Mouse (Mus musculus) layer of hippocampus, adult 11-12 months (tissue): Measurements from ENCODE around the gene Astn2.
A peak's percentile ranks its signal among the peaks of the same experiment; 100 is the strongest.

Source experiments
- DNase-seq: peaks from one replicate; pipeline ENCODE4 v3.0.0; 2022; ENCODE audit warnings: low spot score

Gene Astn2

DNA sequence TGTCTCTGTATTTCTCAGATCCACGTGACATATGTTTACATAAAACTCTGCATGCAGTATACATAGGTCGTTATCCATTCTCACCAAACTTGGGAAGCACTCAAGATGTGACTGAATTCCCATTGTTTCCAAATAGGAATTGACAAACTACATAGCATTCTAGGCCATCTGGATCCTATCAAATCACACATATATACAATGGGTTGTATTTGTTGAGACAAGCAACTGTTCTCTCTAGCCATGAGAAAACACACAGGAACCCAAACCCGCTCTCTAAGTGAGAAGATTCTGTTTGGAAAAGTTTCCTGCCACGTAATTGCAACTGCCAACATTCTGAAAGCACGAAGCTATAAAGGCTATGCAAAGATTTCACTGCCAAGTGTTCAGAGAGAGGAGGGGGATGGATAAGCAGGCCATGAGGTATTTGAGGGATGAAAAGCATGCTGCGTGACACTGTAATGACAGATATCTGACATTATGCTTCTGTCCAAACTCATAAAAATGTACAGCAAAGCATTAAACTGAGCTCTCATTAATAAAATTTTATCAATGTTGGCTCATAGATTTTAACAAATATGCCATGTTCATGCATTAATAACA, 732.7 kb downstream of the Astn2 start:
- DNase-seq: no peak

GRCm38 (mm10) chr4:65667030-65667610, 737.3 kb downstream of the Astn2 start:
- DNase-seq: no peak

DNA sequence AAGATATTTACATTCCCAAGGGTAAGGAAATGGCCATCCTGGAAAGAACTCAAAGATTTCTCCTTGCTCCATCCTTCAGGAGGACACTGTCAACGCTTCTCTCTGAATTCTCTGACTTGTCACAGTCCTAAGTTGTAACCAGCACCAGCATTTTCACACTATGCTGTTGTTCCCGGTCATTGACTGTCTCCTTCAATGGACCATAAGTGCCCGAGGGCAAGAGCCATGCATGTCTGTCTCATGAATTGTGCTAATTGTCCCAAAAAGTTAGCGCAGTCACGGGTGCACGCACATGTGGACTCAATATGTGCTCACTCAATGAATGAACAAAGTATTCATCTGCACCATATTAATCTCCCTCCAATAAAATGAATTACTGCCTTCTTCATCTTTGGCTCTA, 741.2 kb downstream of the Astn2 start:
- no peak for DNase-seq

DNA sequence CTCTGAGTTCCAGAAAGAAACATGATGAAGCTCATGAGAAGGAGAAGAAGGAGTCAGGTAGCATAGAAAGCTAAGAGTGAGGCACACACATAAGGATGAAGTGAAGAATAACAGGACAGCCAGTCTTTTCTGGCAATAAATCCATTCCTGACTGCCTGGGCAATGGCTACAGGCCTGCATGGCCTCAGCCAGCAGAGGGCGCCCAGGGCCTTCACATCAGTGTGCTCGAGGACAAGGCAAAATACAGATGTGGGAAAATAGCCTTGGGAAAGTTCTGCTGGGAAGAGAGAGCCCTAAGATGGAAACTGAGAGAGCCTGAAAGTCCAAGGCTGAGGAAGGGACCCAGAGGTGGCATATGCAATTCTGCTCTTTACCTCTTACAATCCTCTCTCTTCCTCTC, 749.7 kb downstream of the Astn2 start:
- peak; percentile 85 for DNase-seq

- no peak for DNase-seq
Measured at GRCm38 (mm10) chr4:65642611-65643010, 761.8 kb downstream of the Astn2 start.

GRCm38 (mm10) chr4:65638231-65638630, 766.2 kb downstream of the Astn2 start:
- DNase-seq: no peak

GRCm38 (mm10) chr4:65620125-65620524, 784.3 kb downstream of the Astn2 start:
- DNase-seq: no peak

DNA sequence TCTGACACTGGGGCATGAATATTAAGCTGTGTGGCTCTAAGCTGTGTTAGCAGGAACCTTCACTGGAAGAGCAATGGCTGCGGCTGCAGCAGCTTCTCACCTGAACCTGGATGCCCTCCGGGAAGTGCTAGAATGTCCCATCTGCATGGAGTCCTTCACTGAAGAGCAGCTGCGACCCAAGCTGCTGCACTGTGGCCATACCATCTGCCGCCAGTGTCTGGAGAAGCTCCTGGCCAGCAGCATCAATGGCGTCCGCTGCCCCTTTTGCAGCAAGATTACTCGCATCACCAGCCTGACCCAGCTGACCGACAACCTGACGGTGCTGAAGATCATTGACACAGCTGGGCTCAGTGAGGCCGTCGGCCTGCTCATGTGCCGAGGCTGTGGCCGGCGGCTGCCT, 791.3 kb downstream of the Astn2 start:
- no peak for DNase-seq

- DNase-seq: peak; percentile 59
Measured at GRCm38 (mm10) chr4:65610896-65611295, 793.5 kb downstream of the Astn2 start.

GRCm38 (mm10) chr4:65610329-65610728, 794.1 kb downstream of the Astn2 start:
- DNase-seq: no peak

- no peak for DNase-seq
Measured at GRCm38 (mm10) chr4:65608112-65608511, 796.3 kb downstream of the Astn2 start.

DNA sequence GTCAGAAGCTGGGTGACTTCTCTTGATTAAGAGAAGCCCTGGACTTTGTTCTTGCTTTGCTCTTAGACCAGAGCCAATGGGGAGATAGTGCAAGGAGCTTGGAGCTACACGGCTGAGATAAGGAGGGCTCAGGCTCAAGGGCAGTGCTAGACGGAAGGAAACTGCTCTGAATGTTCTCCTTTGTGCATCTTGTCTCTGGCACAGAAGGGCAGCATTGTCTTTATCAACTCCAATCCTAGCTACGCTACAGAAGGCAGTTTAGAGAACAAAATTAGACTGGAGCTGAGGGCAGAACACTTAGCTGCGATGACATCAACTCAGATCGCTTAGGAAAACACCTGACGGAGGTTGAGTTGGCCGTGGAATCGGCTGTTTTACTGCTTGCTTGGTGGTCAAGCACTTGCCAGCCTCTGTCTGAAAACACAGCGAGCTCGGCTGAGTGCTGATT, 797.2 kb downstream of the Astn2 start:
- no peak for DNase-seq

GRCm38 (mm10) chr4:65605151-65605702, 799.2 kb downstream of the Astn2 start:
- DNase-seq: no peak

DNA sequence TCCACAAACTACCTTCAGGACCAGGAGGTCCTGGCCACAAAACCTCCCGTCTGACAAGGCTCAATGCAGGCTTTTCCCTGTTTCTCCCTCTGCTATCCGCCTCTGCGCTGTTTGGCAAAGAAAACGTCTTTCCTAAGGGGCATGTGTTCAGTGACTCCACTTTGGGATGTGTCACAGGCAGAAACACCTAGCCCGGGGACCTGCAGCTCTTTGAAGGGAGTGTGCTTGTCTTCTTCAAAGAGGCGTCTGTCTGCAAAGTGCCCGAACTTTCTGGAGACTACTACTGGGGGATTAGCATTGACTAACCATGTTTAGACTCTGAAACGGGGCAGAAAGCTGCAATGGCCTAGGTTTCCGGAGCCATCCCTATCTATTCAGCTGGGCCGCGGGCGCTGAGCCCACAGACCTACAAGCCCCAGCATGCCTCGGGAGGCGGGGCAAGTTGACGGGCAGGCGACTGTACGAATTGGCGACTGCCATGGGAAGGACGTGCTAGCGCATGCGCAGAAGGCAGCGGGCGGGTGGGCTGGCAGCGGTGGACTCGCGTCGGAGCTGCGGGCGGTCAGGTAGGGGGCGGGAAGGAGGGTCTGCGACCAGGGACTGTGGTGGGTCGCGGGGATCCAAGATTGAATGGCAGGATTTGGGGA, 799.8 kb downstream of the Astn2 start, which contains the start of gene Trim32:
Gene Trim32 (plus strand): TSS at position 483 of the 647 bp plus-strand sequence.
- DNase-seq: peak; percentile 99

- DNase-seq: no peak
Measured at GRCm38 (mm10) chr4:65594601-65595369, 809.6 kb downstream of the Astn2 start.

GRCm38 (mm10) chr4:65589780-65590179, 814.6 kb downstream of the Astn2 start:
- DNase-seq: peak; percentile 46

DNA sequence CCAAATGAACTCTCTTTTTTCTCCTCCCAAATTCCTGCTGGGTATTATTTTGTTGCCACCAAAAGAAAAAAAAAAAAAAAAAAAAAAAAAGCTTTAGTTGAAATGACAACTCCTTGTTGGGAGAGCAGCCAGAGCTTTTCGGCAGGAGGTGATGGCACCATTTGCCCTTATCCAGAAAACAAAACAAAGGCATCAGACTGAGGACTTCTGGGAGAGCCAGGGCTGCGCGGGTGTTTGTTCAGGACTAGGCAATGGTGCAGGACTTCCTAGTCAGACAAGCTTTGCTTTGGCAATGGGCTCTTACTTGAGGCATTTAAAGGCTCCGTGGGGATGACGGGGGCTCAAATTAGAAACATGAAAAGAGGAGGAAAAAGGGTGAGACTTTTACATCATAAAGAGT, 817.5 kb downstream of the Astn2 start:
- no peak for DNase-seq

- no peak for DNase-seq
Measured at GRCm38 (mm10) chr4:65580254-65580653, 824.2 kb downstream of the Astn2 start.

DNA sequence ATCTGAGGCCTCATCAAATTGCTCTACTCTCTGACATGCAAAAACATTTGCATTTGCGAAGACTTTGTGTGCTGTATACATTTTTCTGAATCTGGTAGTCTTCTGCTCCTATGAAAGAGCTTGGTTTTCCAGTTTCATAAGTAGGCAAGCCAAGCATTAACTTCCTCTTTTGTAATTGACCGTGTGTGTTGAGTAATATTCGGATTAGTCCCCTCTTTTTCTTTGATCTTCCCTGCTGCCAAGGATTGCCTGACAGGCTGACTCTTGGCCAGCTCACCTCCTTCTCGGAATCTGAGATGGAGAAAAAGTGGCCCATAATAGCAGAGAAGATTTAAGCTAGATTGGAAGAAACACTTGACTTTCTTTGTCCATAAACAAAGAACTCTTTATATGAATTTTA, 838.9 kb downstream of the Astn2 start:
- no peak for DNase-seq

DNA sequence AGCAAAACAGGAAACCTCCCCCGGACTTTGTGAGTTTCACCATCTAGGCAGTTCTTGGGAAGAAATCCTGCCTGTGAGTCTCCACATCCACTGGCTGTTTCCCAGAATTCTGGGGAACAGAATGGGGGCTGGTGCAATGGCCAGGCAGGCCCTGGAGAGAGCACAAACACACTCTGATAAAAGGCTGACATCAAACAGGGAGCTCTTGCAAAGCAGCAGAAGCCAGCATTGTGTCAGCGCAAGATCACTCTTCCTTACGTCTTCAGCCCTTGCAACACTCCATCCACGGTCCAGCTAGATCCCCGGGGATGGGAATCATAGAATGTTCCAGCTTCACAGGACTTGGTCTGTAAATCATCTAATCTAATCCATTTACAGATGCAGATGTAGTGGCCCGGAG, 855.9 kb downstream of the Astn2 start:
- DNase-seq: no peak

- no peak for DNase-seq
Measured at GRCm38 (mm10) chr4:65545582-65545981, 858.8 kb downstream of the Astn2 start.

DNA sequence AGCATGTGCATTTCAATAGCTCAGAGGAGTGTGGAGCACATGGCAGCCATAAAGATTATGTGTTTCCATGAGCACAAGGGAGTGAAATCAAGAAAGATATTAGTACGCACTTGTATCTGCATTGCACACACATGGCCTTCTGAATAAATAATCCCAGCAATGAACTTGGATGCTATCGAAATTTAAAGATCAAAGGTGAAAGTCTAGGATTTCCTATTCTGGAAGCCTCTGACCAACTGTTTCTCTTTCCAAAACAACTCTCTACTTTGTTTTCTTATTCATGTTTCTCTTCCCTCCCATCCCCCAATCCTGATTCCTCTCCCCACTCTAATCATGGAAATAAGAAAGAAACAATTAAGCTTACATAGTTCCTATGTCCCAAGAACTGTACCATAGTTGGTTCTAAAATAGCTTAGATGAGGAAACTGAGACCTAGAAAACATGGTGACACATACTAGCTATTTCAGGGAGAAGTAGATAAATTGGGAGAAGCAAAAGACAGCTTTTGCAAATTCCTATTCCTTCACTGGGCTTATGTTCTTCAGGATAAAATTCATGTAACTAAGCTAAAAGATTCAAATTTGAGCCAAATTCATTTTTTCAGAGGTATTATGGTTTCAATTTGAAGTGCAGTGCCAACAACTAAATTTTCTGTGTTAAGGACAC, 872.2 kb downstream of the Astn2 start:
- DNase-seq: no peak
